Mouse (Mus musculus): ENCODE results near the gene Mtmr12. TPM values are rescaled to one million over a fixed set of nuclear protein-coding genes. Genes with fewer than 3 reads are reported as not detected.

Gene Mtmr12
- polyA plus RNA-seq, 1 experiment from 2014 or later: 15.1 TPM

DNA sequence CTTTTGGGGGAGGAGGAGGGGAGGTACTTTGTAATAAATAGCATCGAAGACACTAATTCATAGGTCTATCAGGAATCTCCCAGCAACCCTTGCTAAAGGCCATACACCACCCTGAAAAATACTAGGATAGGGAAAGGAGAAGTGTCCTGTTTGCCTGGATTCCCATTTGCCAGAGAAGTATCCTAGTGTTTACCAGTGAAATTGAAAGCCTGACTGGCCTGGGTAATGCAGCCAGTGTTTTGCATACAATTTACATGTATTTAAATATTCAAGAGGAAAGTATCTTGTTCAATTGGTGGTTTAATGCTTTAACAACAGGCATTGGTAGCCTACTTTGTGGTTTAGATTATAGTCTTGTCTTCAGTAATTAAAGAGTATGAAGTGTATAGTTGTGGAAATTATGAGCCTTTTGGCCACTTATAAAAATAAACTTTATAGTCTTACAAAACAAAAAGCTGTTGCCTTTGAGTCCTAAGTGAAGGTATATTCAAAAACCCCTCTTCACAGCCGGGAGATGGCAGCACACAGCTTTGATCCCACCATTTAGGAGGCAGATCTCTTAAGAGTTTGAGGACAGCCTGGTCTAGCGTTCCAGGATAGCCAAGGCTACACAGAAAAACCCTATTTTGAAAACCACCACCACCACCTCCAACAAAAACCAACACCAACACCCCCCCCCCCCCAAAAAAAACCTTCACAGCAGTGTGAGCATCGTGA lies 69.4 kb downstream of the Mtmr12 start:
- Histone ChIP-seq H3K36me3 (peaks cover 21% of the 10 kb centered on the region), H3K4me3 (no peak overlapping the region), H3K27ac (no peak overlapping the region), H3K4me1 (replicated peaks) (no peaks in the 10 kb centered on the region), H3K9me3 (no peaks in the 10 kb centered on the region), H3K27me3 (ENCODE audit: insufficient read depth, poor library complexity, severe bottlenecking) (no peaks in the 10 kb centered on the region)
- DNase-seq (ENCODE audit: low spot score): no peak
- 66% methylated on average over 4 of the region's 4 CpGs for WGBS

DNA sequence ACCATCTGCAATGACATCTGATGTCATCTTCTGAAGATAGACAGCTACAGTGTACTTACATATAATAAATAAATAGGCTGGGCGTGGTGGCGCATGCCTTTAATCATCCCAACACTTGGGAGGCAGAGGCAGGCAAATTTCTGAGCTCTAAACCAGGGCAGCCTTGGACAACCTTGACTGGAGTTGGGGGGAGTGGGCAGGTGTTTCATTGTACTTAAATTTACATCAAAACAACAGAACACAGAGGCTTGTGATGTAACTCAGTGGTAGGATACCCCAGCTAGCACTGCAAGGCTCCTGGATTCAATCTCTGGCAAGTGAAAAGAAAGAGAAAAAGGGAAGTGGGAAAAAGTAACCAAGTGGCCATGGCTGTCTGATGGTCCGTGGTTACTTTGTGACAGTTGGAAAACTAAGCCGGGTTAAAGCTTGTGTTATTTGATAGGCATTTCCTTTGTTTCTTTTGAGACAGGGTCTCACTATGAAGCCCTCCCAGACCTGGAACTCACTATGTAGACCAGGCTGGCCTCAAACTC lies 70.3 kb downstream of the Mtmr12 start:
- DNase-seq (ENCODE audit: low spot score): no peak
- WGBS: 83% methylated on average over 4 of the region's 4 CpGs
- Histone ChIP-seq H3K36me3 (peaks cover 13% of the 10 kb centered on the region), H3K9me3 (no peaks in the 10 kb centered on the region), H3K27ac (no peak overlapping the region), H3K4me3 (no peak overlapping the region), H3K4me1 (replicated peaks) (no peaks in the 10 kb centered on the region), H3K27me3 (ENCODE audit: insufficient read depth, poor library complexity, severe bottlenecking) (no peaks in the 10 kb centered on the region)

DNA sequence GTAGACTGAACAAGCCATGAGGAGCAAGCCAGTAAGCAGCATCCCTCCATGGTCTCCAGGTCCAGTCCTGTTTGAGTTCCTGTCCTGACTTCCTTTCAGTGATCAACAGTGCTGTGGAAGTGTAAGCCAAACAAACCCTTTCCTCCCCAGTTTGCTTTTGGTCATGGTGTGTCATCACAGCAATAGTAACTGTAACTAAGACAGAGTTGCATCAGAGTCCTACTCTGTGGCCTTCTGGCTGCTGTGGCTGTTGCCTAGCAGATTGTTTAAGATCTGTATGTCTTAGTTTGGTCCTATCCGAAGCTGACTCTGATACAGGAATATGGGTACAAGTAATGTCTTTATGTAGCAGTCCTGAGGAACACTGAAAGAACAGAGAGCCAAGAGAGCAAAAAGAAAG lies 75.0 kb downstream of the Mtmr12 start:
- no peak for DNase-seq (ENCODE audit: low spot score)
- Histone ChIP-seq H3K4me3 (no peak overlapping the region), H3K4me1 (replicated peaks) (no peaks in the 10 kb centered on the region), H3K27ac (no peak overlapping the region), H3K27me3 (ENCODE audit: insufficient read depth, poor library complexity, severe bottlenecking) (no peaks in the 10 kb centered on the region), H3K9me3 (no peaks in the 10 kb centered on the region), H3K36me3 (no peaks in the 10 kb centered on the region)
- WGBS: 93% methylated on average over 1 of the region's 1 CpGs

DNA sequence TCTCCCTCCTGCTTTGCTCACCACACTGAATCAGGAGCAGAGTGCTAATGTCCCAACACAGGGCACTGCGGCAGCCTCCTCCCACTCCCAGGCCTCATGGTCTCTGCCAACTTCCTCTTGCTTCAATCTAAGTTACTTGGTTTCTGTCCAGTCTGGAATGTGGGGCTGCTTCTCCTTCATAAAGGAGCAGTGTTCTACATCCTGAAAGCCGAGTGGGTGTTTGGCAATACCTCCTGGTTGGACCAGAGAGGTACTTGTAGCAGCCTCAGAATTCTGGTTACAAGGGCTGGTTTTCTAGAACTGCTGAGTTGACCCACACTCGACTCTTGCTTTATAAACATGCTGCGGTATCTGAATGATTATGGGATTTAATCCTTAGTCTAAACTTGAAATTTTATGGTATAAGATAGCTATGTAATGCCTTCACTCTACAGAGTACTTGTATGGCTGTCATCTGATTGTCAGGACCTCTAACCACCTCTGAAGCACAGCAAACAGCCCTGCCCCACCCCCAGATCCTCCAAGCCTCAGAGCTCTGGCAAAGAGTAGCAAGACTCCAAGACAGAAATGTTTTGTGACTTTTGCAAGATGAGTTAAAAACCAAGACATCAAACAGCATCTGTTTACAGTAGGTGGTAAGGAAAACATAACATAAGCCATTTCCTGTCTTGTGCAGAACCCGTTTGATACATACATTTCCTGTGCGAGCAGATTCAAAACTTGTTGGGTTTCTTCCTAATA lies 80.1 kb downstream of the Mtmr12 start:
- no peaks in the 10 kb centered on the region for H3K36me3 ChIP-seq
- no peaks in the 10 kb centered on the region for H3K27me3 ChIP-seq (ENCODE audit: insufficient read depth, poor library complexity, severe bottlenecking)
- H3K27ac ChIP-seq: no peak overlapping the region
- DNase-seq (ENCODE audit: low spot score): no peak
- H3K4me3 ChIP-seq: no peak overlapping the region
- no peaks in the 10 kb centered on the region for H3K4me1 ChIP-seq (replicated peaks)
- WGBS: 89% methylated on average over 6 of the region's 6 CpGs
- H3K9me3 ChIP-seq: no peaks in the 10 kb centered on the region

DNA sequence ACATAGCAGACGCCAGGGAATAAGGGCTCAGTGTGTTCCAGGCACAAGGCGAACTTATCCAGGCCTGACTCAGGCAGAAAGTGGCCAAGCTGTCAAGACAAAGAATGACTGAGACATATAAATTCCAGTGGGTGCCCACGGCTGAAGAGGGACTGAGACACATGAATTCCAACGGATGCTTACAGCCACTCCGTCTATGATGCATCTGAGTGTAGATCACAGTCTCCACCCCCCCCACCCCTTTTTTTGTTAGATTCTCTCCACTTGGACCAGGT lies 80.6 kb downstream of the Mtmr12 start:
- Histone ChIP-seq H3K4me3 (no peak overlapping the region), H3K9me3 (no peaks in the 10 kb centered on the region), H3K27ac (no peak overlapping the region), H3K36me3 (no peaks in the 10 kb centered on the region), H3K27me3 (ENCODE audit: insufficient read depth, poor library complexity, severe bottlenecking) (no peaks in the 10 kb centered on the region), H3K4me1 (replicated peaks) (no peaks in the 10 kb centered on the region)
- DNase-seq (ENCODE audit: low spot score): no peak
- 86% methylated on average over 5 of the region's 5 CpGs for WGBS

DNA sequence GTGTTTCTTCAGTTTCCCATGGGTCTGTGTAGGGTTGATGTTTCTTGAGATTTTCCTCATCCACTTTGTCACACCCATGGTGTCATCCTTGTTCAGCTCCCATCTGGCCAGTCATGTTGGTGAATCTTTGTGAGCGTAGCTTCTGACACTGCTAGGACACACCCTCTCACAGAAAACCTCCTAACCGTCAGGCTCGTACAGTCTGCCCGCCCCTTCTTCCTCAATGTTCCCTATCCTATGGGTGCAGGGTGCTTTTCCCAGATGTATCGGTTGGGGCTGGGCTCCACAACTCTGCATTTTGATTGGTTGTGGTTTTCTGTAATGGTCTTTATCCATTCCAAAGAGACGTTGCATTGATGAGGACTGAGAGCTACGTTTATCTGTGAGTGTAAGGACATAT lies 85.5 kb downstream of the Mtmr12 start:
- H3K27ac ChIP-seq: no peak overlapping the region
- H3K4me3 ChIP-seq: no peak overlapping the region
- H3K9me3 ChIP-seq: no peaks in the 10 kb centered on the region
- no peak for DNase-seq (ENCODE audit: low spot score)
- no peaks in the 10 kb centered on the region for H3K4me1 ChIP-seq (replicated peaks)
- no peaks in the 10 kb centered on the region for H3K27me3 ChIP-seq (ENCODE audit: insufficient read depth, poor library complexity, severe bottlenecking)
- 81% methylated on average over 7 of the region's 7 CpGs for WGBS
- H3K36me3 ChIP-seq: no peaks in the 10 kb centered on the region

DNA sequence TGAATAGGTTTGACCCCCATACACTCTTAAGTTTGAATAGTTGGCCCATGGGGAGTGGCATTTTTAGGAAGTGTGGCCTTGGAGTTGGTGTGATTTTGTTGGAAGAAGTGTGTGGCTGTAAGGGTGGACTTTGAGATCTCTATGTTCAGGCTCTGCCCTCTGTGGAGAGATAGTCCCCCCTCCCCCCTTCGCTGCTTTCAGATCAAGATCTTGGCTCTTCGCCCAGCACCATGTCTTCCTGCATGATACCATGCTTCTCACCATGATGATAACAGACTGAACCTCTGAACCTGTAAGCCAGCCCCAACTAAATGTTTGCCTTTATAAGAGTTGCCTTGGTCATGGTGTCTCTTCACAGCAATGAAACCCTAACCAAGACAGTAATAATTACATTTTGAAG lies 86.9 kb downstream of the Mtmr12 start:
- Histone ChIP-seq H3K4me1 (replicated peaks) (no peaks in the 10 kb centered on the region), H3K36me3 (no peaks in the 10 kb centered on the region), H3K27me3 (ENCODE audit: insufficient read depth, poor library complexity, severe bottlenecking) (no peaks in the 10 kb centered on the region), H3K9me3 (no peaks in the 10 kb centered on the region), H3K27ac (no peak overlapping the region), H3K4me3 (no peak overlapping the region)
- 91% methylated on average over 2 of the region's 2 CpGs for WGBS
- no peak for DNase-seq (ENCODE audit: low spot score)

DNA sequence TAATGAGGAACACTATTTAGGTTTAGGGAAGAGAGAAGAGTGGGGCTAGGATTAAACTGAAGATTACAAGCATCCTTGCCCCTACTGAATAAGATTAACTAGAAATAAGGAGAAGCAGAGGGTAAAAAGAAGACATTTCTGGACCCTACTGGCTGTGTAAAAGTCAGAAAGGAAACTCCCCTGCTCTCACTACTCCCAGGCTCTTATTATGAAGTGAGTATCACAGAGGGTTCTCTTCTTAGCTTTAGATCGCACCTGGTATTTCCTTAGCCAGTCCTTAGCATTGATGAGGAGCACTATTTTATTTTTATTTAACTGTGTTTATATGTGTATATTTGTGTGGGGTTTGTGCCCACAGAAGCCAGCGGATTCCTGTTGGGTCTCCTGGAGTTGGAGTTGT lies 91.4 kb downstream of the Mtmr12 start:
- Histone ChIP-seq H3K9me3 (no peaks in the 10 kb centered on the region), H3K27ac (no peak overlapping the region), H3K4me3 (no peak overlapping the region), H3K4me1 (replicated peaks) (no peaks in the 10 kb centered on the region), H3K36me3 (no peaks in the 10 kb centered on the region), H3K27me3 (ENCODE audit: insufficient read depth, poor library complexity, severe bottlenecking) (no peaks in the 10 kb centered on the region)
- WGBS: 71% methylated on average over 2 of the region's 2 CpGs
- DNase-seq (ENCODE audit: low spot score): no peak

DNA sequence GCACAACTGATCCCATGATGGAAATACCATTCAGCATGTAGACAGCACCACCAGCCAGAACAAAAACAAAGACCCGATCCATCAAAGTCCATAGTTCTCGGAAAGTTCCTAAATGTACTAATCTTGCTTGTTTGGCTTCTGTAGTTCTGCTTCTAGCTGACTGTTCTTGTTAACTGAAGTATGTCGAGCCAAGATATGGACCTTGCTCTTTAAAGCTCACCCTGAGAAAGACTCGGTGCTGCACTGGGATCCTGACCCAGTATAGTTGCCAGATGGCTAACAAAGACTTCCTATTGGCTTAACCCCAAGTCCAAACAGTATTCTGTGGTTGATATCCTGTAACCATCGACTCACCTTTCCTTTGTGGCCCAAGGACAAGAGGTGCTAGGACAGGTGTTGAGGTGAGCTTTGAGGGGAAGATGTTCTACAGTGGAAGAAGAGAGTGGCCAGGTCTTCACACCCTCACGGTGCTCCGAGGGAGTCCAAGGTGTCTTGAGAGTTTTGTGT lies 93.5 kb downstream of the Mtmr12 start:
- Histone ChIP-seq H3K9me3 (no peaks in the 10 kb centered on the region), H3K4me3 (no peak overlapping the region), H3K4me1 (replicated peaks) (no peaks in the 10 kb centered on the region), H3K27me3 (ENCODE audit: insufficient read depth, poor library complexity, severe bottlenecking) (no peaks in the 10 kb centered on the region), H3K27ac (no peak overlapping the region), H3K36me3 (no peaks in the 10 kb centered on the region)
- 88% methylated on average over 7 of the region's 7 CpGs for WGBS
- no peak for DNase-seq (ENCODE audit: low spot score)

DNA sequence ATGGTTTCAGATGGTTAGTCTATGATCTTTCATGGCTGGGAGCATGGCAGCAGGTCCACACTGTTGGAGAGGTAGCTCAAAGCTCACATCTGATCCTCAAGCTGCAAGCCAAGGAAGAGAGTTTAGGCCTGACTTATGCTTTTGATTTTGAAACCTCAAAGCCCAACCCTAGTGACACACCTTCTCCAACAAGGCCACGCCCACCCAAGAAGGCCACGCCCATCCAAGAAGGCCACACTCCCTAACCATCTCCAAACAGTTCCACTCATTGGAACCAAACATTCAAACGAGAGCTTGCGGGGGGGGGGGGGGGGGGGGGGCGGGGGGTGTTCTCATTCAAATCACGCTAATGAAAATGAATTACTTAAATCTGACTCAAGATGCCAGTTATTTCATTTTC lies 96.9 kb downstream of the Mtmr12 start:
- no peak for DNase-seq (ENCODE audit: low spot score)
- Histone ChIP-seq H3K27me3 (ENCODE audit: insufficient read depth, poor library complexity, severe bottlenecking) (no peaks in the 10 kb centered on the region), H3K4me3 (no peak overlapping the region), H3K4me1 (replicated peaks) (peaks cover 5% of the 10 kb centered on the region; the same call in 1 of the 2 replicates), H3K27ac (no peak overlapping the region), H3K36me3 (no peaks in the 10 kb centered on the region), H3K9me3 (no peaks in the 10 kb centered on the region)
- WGBS: 80% methylated on average over 6 of the region's 6 CpGs

DNA sequence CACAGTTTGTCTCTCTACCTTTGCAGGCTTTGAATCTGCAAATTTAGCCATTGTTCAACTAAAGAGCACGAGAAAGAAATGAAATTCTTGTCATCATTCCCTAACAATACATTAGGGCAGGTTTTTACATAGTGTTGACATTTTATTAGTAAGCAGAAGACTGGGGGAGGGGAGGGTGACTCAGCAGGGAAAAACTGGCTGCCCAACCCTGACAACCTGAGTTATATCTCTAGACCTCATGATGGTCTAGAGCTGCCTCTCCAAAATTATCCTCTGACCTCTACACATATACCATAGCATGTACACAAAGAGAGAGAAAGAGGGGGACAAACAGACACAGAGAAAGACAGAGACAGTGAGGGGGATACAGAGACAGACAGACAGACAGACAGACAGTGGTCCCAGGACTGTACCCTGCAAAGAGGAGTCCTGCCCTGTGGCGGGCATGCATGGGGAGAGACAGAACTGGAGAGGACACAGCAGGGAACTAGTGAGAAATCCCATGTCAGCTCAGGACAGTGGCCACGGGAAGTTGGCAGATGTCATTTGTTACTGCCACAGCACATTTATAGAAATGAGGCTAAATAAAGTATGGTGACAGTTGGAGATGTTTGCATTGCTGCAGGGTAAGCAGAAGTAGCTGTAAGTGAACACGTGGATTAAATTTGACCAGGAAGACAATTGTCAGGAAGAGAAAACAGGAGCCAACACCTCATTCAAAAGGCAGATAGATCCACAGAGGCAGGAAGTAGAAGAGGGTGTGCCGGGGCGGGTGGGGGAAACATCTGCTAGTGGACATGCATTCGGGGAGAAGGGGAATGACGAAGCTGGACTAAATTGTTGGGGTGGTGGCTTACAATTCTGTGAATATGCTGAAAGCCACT lies 101.6 kb downstream of the Mtmr12 start:
- Histone ChIP-seq H3K9me3 (no peaks in the 10 kb centered on the region), H3K4me3 (no peak overlapping the region), H3K27ac (no peak overlapping the region), H3K27me3 (ENCODE audit: insufficient read depth, poor library complexity, severe bottlenecking) (no peaks in the 10 kb centered on the region), H3K36me3 (no peaks in the 10 kb centered on the region), H3K4me1 (replicated peaks) (peaks cover 5% of the 10 kb centered on the region; the same call in 1 of the 2 replicates)
- no peak for DNase-seq (ENCODE audit: low spot score)
- 72% methylated on average over 8 of the region's 8 CpGs for WGBS

DNA sequence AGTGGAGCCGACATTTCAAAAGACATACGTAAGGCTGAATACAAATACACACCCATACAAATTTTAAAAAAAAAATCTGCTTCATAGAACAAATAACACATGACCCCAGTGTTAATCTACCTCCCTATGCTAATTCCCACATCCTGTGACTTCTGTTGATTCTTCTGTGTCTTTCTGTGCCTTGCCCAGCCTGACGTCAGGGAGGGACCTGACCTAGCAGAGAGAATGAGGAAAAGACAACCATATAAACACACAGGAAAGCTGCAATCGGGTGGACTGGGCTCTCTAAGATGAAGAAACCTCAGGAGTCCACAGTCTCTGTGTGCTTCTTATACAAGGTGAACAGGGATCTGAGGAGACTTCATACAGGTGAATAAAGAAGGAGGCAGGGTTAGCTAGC lies 102.3 kb downstream of the Mtmr12 start:
- Histone ChIP-seq H3K27me3 (ENCODE audit: insufficient read depth, poor library complexity, severe bottlenecking) (no peaks in the 10 kb centered on the region), H3K9me3 (no peaks in the 10 kb centered on the region), H3K4me1 (replicated peaks) (peaks cover 5% of the 10 kb centered on the region; the same call in 1 of the 2 replicates), H3K36me3 (no peaks in the 10 kb centered on the region), H3K4me3 (no peak overlapping the region), H3K27ac (no peak overlapping the region)
- DNase-seq (ENCODE audit: low spot score): no peak
- 81% methylated on average over 4 of the region's 4 CpGs for WGBS

All from hindbrain, embryonic 10.5 days (tissue).